Mouse (Mus musculus) hindbrain, embryonic 11.5 days (tissue): ENCODE results near the gene Gmcl1. TPM values are rescaled to one million over a fixed set of nuclear protein-coding genes. Genes with fewer than 3 reads are reported as not detected.

Source experiments
- polyA plus RNA-seq: library from polyadenylated mRNA; unstranded; fragments of >200 nt; fragmentation: Nextera tagmentation; extraction: Ambion mirVana; gene quantifications from 2 replicates; pipeline ENCODE4 v1.2.1, GENCODE M21; 2014

The Gmcl1 gene
- polyA plus RNA-seq, 1 experiment from 2014 or later = 54.1 TPM

Other genes with a start within 250 kb of the Gmcl1 start
- gene Pcbp1, start 207.1 kb downstream of the Gmcl1 start, polyA plus RNA-seq = 382 and 432 TPM in 2 replicates
- 0.25 and 0.88 TPM in 2 replicates for gene Asprv1, start 105.2 kb downstream of the Gmcl1 start, polyA plus RNA-seq
- gene Mxd1, start 64.2 kb downstream of the Gmcl1 start, polyA plus RNA-seq = 16.6 and 22.4 TPM in 2 replicates
- gene Snrnp27, start 48.9 kb downstream of the Gmcl1 start, polyA plus RNA-seq = 130 and 134 TPM in 2 replicates
- 8.2 and 11.7 TPM in 2 replicates for gene Anxa4, start 60.2 kb upstream of the Gmcl1 start, polyA plus RNA-seq
- 22.0 and 33.0 TPM in 2 replicates for gene Aak1, start 116.1 kb upstream of the Gmcl1 start, polyA plus RNA-seq